Mouse (Mus musculus) heart, embryonic 12.5 days (tissue): ENCODE data around the gene Dbi. TPM values are rescaled to one million over a fixed set of nuclear protein-coding genes. Genes with fewer than 3 reads are reported as not detected.
A peak's percentile ranks its signal among the peaks of the same experiment; 100 is the strongest.

Experiments used
- ATAC-seq: fragments of 200-750 bp; cut with Nextera tagmentation; 2 replicates; pipeline ENCODE4 v1.8.0; 2017; ENCODE audit warnings: moderate TSS enrichment, moderate library complexity; ENCODE audit not compliant: insufficient number of reproducible peaks, low FRiP score
- H3K27ac ChIP-seq: fragments of 300-500 bp; sonication (generic); 2 replicates; pipeline ENCODE4 v1.5.1; 2016; ENCODE audit warnings: mild to moderate bottlenecking, moderate library complexity; ENCODE audit not compliant: poor library complexity, severe bottlenecking
- H3K27me3 ChIP-seq: fragments of 300-500 bp; sonication (generic); replicated peaks from 2 replicates; pipeline ENCODE4 v1.6.1; 2016; ENCODE audit warnings: mild to moderate bottlenecking, moderate library complexity
- H3K36me3 ChIP-seq: fragments of 300-500 bp; sonication (generic); 2 replicates; pipeline ENCODE4 v1.6.1; 2016; ENCODE audit warnings: mild to moderate bottlenecking, moderate library complexity
- H3K4me1 ChIP-seq: fragments of 300-500 bp; sonication (generic); replicated peaks from 2 replicates; pipeline ENCODE4 v1.6.1; 2016; ENCODE audit warnings: mild to moderate bottlenecking
- H3K4me2 ChIP-seq: fragments of 300-500 bp; sonication (generic); 2 replicates; pipeline ENCODE4 v1.6.1; 2016; ENCODE audit warnings: mild to moderate bottlenecking, moderate library complexity
- H3K4me3 ChIP-seq: fragments of 300-500 bp; sonication (generic); 2 replicates; pipeline ENCODE4 v1.5.1; 2016; ENCODE audit warnings: mild to moderate bottlenecking
- H3K9ac ChIP-seq: fragments of 300-500 bp; sonication (generic); 2 replicates; pipeline ENCODE4 v1.6.1; 2016; ENCODE audit warnings: mild to moderate bottlenecking, moderate library complexity
- H3K9me3 ChIP-seq: fragments of 300-500 bp; sonication (generic); replicated peaks from 2 replicates; pipeline ENCODE4 v1.6.1; 2016; ENCODE audit warnings: mild to moderate bottlenecking, moderate library complexity
- WGBS: fragments of 180-500 bp; shearing (Covaris S2); methylation state at CpG from one replicate; pipeline ENCODE4 v1.1.7; 2016; 5-methylcytosine and 5-hydroxymethylcytosine counted together
- polyA plus RNA-seq: library from polyadenylated mRNA; unstranded; fragments of >200 nt; fragmentation: Nextera tagmentation; extraction: Ambion mirVana; gene quantifications from 2 replicates; pipeline ENCODE4 v1.2.1, GENCODE M21; 2016

Gene Dbi
- polyA plus RNA-seq, 1 experiment from 2014 or later, result 695 TPM

DNA sequence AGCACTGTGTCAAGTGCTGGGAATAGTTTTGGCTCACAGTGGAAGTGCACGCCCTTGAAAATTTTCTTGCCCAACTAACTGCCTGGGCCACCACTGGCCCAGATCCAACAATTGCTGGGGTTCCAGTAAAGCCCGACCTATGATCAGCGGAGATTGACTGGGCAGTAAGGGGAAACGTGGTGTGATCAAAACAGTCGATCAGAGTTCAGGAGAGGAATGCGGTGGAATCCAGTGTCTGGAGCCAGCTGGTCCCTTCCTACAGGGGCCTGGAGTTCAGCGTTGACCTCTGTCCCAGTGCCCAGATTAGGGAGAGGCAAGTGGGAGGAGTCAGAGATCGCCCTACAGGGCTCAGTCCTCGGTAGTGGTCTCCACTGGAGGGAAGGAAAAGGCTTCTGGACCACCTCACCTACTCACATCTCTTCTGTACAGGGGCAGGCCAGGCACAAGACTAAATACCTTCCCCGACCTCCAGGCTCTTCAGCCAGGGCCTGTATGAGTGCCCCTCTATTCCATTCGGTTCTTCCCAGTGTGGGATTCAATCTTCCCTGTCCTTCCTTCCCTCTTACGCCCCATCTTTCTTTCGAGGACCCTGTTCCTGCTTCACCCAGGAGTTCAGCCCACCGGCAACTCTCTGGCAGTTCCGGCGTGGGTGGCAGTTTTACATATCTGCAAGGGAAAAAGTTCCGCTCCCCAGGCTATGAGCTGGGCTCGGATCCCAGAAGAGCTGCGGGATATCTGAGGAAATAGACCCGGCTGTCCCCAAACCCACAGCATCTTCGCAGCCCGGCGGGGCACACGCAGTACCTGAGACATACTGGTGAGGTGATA, 523 bp downstream of the Dbi start:
- peak overlapping the region; percentile 83 for H3K9ac ChIP-seq
- H3K9me3 ChIP-seq, result no peaks in the 10 kb centered on the region
- peak overlapping the region; percentile 88 for H3K27ac ChIP-seq
- 3% methylated on average over 24 of the region's 24 CpGs for WGBS
- peak overlapping the region; percentile 67 for H3K4me3 ChIP-seq
- H3K4me1 ChIP-seq, result peaks cover 42% of the 10 kb centered on the region
- peak overlapping the region; percentile 82 for H3K4me2 ChIP-seq
- H3K27me3 ChIP-seq, result no peaks in the 10 kb centered on the region
- peak; percentile 56 for ATAC-seq
- peaks cover 31% of the 10 kb centered on the region for H3K36me3 ChIP-seq

DNA sequence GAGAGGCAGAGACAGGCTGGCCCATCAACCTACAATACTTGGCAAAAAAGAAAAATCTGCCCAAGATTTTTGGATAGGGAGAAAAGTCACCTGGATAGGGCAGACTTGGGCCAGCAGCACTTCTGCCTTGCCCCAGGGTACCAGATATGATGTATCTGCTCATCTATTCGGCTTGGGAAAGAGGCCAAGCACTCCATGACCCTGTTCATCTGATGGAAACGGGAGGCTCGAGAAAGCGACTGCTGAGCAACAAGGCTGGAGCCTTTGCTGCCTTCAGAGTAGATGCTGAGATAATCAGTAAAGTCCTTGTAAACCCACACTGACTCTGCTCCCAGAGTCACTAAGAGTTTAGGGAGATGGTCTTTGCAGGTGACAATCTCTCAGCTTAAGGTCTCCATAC, 1.5 kb downstream of the Dbi start:
- no peak for ATAC-seq
- peak overlapping the region; percentile 67 for H3K4me3 ChIP-seq
- H3K27me3 ChIP-seq, result no peaks in the 10 kb centered on the region
- peaks cover 41% of the 10 kb centered on the region for H3K36me3 ChIP-seq
- H3K9ac ChIP-seq, result peak overlapping the region; percentile 83; the same call in 1 of the 2 replicates
- peaks cover 5% of the 10 kb centered on the region for H3K9me3 ChIP-seq
- H3K4me1 ChIP-seq, result peaks cover 38% of the 10 kb centered on the region
- peak overlapping the region; percentile 88 for H3K27ac ChIP-seq
- 72% methylated on average over 4 of the region's 4 CpGs for WGBS
- H3K4me2 ChIP-seq, result peak overlapping the region; percentile 82

DNA sequence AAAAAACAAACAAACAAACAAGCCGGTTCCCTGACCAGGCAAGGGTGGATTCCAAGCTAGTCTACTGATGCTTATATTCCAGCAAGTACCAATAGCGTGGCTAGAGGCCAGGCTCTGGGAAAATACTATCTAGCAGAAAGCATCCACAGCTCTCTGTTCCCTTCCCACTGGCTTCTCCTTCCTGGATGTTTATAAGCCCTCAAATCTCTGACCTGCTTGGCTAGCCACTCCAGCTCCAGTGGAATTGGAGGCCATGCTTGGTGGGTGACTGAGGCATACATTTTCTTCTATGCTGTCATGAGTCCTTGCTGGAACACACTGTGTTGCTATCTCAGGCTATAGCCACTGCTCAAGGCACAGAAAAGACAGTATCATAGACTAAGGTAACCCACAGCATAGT, 2.0 kb downstream of the Dbi start:
- peaks cover 7% of the 10 kb centered on the region for H3K9me3 ChIP-seq
- ATAC-seq, result no peak
- no peaks in the 10 kb centered on the region for H3K27me3 ChIP-seq
- no peak overlapping the region for H3K27ac ChIP-seq
- peaks cover 46% of the 10 kb centered on the region for H3K36me3 ChIP-seq
- H3K9ac ChIP-seq, result no peak overlapping the region
- WGBS, result 89% methylated on average over 2 of the region's 2 CpGs
- H3K4me2 ChIP-seq, result peak overlapping the region; percentile 82; the same call in 1 of the 2 replicates
- no peak overlapping the region for H3K4me3 ChIP-seq
- H3K4me1 ChIP-seq, result peaks cover 38% of the 10 kb centered on the region

DNA sequence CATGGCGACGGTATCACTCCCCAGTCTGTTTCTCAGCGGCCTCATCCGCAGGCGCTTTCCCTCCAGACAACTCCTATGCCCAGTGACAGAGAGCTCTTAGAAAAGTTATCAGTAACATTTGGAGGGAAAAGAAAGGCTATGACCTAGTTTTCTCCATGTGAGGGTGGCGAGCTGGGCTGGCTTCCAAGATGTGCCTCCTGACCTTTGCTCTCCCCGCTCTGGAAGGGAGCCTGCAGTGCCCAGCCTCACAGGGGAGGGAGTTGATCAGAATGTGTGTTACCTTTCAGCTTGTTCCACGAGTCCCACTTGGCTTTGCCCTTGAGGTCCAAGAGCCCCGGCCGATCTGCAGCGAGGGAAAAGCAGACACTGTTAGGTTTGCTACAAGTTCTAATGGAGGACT, 4.8 kb downstream of the Dbi start:
- 66% methylated on average over 11 of the region's 11 CpGs for whole genome bisulfite sequencing
- Histone ChIP-seq H3K9me3 (peaks cover 7% of the 10 kb centered on the region), H3K4me1 (peaks cover 38% of the 10 kb centered on the region), H3K4me2 (no peak overlapping the region), H3K9ac (no peak overlapping the region), H3K27ac (peak overlapping the region; percentile 67), H3K27me3 (no peaks in the 10 kb centered on the region), H3K36me3 (peaks cover 72% of the 10 kb centered on the region), H3K4me3 (no peak overlapping the region)
- ATAC-seq, result no peak

DNA sequence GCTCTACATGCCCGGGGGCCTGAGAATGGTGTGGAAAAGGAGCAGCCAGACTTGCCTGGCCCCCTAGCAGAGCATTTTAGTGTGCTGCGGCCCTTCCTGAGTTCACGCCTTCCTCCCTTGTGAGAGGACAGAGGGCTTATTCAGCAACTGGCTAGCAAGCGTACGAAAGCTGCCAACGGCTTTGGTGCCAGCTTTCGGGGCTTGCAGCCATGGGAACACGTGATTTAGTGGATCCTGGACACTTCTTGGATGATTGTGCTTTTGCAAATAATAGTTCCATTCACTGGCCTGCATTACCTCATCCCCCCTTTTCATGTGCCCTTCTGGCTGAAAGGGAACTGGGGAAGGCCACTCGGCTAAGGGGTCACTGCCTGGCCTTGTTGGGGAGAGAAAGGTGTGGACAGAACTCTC, 5.2 kb downstream of the Dbi start:
- Histone ChIP-seq H3K36me3 (peaks cover 73% of the 10 kb centered on the region), H3K4me1 (peaks cover 38% of the 10 kb centered on the region), H3K27ac (peak overlapping the region; percentile 67), H3K9me3 (peaks cover 7% of the 10 kb centered on the region), H3K4me2 (no peak overlapping the region), H3K4me3 (no peak overlapping the region), H3K27me3 (no peaks in the 10 kb centered on the region), H3K9ac (no peak overlapping the region)
- ATAC-seq, result no peak
- 58% methylated on average over 9 of the region's 9 CpGs for WGBS

DNA sequence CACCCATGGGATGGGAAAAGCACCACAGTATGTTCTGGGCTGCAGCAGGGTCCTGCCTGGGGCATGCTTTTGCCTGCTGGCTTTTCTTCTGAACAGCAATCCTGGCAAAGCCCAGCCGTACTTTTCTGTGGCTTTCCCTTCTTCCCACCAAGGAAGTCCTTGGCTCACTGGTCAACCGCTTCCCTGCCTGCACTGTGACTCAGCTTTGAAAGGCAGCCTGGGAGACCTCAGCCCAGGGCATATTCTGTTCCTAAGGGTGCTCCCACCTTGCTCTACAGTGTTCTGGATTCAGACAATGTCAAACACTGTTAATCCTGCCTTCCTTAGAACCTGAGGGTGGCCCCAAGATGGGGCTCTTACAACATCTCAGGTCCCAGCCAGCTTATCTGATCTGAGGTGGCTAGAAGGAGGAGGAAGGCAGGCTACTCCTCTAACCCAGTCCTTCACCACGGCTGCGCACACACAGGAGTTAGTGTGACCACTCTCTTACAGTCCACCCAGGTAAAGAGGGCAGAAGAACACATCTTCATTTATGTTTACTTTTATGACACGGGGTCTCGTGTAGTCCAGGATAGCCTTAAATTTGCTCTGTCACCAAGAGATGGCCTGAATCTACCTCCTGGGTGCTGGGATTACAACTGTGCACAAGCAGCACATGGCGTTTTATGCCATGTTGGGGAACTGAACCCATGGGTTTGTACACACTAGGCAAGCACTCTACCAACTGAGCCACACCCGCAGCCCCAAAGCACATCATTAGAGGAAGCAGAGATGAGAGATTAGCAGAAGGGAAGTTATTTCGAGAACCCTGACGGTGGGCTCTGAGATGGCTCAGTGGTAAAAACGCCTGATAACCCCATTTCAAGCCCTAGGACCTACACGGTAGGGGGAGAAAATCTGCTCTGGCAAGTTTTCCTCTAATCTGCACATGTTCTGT, 8.4 kb downstream of the Dbi start:
- H3K27ac ChIP-seq, result no peak overlapping the region

DNA sequence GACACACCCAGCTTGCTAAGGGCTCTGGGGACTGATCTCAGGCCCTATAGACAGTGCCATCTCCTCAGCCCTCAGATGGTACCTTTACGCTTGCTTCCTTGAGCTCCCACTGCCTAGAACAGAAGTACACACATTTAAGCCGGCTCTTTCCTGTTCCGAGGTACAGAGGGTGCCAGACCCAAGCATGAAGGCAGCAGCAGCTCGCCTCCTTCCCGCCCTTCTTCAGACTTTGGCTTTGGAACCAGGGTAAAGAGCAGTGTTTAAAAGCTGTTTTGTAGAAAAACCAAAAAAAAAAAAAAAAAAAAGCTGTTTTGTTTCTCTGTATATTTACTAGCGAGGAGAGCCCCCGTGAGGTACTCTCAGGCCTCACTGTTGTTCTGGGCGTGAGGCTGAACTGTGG, 9.1 kb downstream of the Dbi start:
- Histone ChIP-seq H3K4me1 (peaks cover 10% of the 10 kb centered on the region; the same call in 1 of the 2 replicates), H3K27me3 (no peaks in the 10 kb centered on the region), H3K9ac (no peak overlapping the region), H3K36me3 (peaks cover 52% of the 10 kb centered on the region), H3K27ac (no peak overlapping the region), H3K4me2 (no peak overlapping the region), H3K9me3 (peaks cover 7% of the 10 kb centered on the region), H3K4me3 (no peak overlapping the region)
- no peak for ATAC-seq
- 87% methylated on average over 8 of the region's 8 CpGs for WGBS

More for the DNA sequence above, 8.4 kb downstream of the Dbi start:
- no peak overlapping the region for H3K9ac ChIP-seq
- 69% methylated on average over 12 of the region's 12 CpGs for WGBS
- no peak for ATAC-seq
- no peaks in the 10 kb centered on the region for H3K27me3 ChIP-seq
- peaks cover 14% of the 10 kb centered on the region for H3K4me1 ChIP-seq
- no peak overlapping the region for H3K4me3 ChIP-seq
- peaks cover 55% of the 10 kb centered on the region for H3K36me3 ChIP-seq
- H3K9me3 ChIP-seq, result peaks cover 7% of the 10 kb centered on the region
- no peak overlapping the region for H3K4me2 ChIP-seq

DNA sequence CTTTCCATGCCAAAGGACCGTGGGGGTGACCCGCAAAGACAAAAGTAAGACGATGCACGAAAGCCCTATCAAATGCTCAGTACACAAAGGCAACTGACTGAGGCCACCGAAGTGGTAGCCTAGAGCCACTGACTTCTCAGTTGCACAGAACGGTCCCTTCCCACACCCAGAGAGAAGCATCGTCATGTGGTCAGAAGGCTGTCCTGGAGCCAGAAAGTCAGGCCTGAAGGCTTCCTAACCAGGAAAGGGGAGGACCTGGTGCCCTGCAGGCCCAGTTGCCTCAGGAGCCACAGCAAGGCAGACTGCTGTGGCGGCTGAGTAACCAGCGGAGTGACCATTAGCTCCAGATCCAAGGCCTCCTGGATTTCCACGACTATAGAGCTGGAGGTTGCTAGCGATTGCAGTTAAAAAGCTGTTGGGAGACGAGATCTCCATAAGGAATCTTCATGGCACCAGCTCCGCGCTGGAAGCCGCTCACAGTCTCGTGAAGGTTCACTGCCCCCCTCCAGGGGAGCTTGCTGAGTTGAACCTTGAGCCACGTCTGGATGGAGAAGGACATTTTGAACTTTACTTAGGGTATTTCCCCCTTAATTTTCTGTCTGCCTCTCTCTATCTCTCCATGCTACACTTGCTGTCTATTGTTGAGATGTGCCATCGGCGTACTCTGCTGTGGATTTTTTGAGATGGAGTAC, 11.0 kb downstream of the Dbi start:
- Histone ChIP-seq H3K27ac (no peak overlapping the region), H3K4me3 (no peak overlapping the region), H3K4me2 (no peak overlapping the region), H3K36me3 (peaks cover 37% of the 10 kb centered on the region), H3K27me3 (no peaks in the 10 kb centered on the region), H3K9ac (no peak overlapping the region), H3K9me3 (peaks cover 7% of the 10 kb centered on the region), H3K4me1 (no peaks in the 10 kb centered on the region)
- 84% methylated on average over 19 of the region's 19 CpGs for WGBS
- no peak for ATAC-seq

DNA sequence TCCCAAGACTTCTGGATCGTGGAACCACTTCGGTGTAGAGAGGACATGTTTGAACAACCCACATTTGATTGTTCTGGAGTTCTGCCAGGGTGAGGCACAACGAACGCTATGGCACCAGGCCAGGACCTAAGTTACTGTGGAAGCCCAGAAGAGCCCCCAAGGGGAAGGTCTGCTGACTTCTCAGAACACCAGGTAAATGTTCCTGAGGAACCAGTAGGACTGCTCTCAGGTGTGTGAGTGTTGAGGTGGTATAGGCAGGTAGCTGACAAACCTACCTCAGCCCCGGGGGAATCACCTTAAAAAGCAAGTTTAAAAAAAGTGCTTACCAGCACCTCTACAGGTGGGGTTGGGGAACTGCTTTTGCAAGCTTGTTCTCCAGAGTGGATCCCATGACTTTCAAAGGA, 15.3 kb downstream of the Dbi start:
- WGBS, result 64% methylated on average over 5 of the region's 5 CpGs
- Histone ChIP-seq H3K9me3 (no peaks in the 10 kb centered on the region), H3K4me2 (no peak overlapping the region), H3K4me3 (no peak overlapping the region), H3K27me3 (no peaks in the 10 kb centered on the region; the same call in 1 of the 2 replicates), H3K4me1 (no peaks in the 10 kb centered on the region), H3K9ac (no peak overlapping the region), H3K27ac (no peak overlapping the region), H3K36me3 (no peaks in the 10 kb centered on the region)
- no peak for ATAC-seq

DNA sequence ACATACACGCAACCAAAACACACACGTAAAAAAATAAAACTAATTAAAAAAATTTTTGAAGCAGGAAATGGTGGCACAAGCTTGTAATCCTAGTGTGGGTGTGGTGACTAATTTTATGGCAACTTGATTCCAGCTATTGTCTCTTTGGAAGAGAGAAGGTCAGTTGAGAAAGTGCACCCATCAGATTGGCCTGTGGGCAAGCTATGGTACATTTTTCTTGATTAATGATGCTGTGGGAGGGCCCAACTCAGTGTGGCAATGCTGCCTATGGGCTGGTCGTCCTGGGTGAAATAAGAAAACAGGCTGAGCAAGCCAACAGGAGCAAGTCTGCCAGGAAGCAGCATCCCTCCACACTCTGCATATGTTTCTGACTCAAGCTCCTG, 19.7 kb downstream of the Dbi start:
- no peak for ATAC-seq
- Histone ChIP-seq H3K27ac (no peak overlapping the region), H3K9me3 (no peaks in the 10 kb centered on the region), H3K36me3 (no peaks in the 10 kb centered on the region), H3K9ac (no peak overlapping the region), H3K4me2 (no peak overlapping the region), H3K4me3 (no peak overlapping the region), H3K27me3 (no peaks in the 10 kb centered on the region; the same call in 1 of the 2 replicates), H3K4me1 (no peaks in the 10 kb centered on the region)
- 77% methylated on average over 3 of the region's 3 CpGs for WGBS
